Mouse (Mus musculus): ENCODE measurements around the gene Vps54.
"Not testable (repeated sequence)": the region's sequence is repeated elsewhere in the genome, so short reads cannot be mapped to it uniquely, and the experiment has no call there.

Gene Vps54

GRCm38 (mm10) chr11:21241351-21241750 lies 2.3 kb downstream of the Vps54 start:
- no peak for DNase-seq (ENCODE audit: low spot score)

GRCm38 (mm10) chr11:21247203-21247865 lies 8.3 kb downstream of the Vps54 start:
- no peak for DNase-seq (ENCODE audit: low spot score)

GRCm38 (mm10) chr11:21247940-21248339 lies 8.9 kb downstream of the Vps54 start:
- no peak for DNase-seq (ENCODE audit: low spot score)

GRCm38 (mm10) chr11:21250366-21250765 lies 11.3 kb downstream of the Vps54 start:
- DNase-seq (ENCODE audit: low spot score) = no peak

- DNase-seq (ENCODE audit: low spot score) = not testable (repeated sequence)
Measured at GRCm38 (mm10) chr11:21258611-21259010, 19.5 kb downstream of the Vps54 start.

GRCm38 (mm10) chr11:21265423-21265822 lies 26.3 kb downstream of the Vps54 start:
- DNase-seq (ENCODE audit: low spot score) = no peak

GRCm38 (mm10) chr11:21276151-21276550 lies 37.1 kb downstream of the Vps54 start:
- DNase-seq (ENCODE audit: low spot score) = no peak

- DNase-seq (ENCODE audit: low spot score) = no peak
Measured at GRCm38 (mm10) chr11:21286391-21286790, 47.3 kb downstream of the Vps54 start.

- DNase-seq (ENCODE audit: low spot score) = not testable (repeated sequence)
Measured at GRCm38 (mm10) chr11:21288153-21288552, 49.1 kb downstream of the Vps54 start.

GRCm38 (mm10) chr11:21295486-21295885 lies 56.4 kb downstream of the Vps54 start:
- DNase-seq (ENCODE audit: low spot score) = no peak

- no peak for DNase-seq (ENCODE audit: low spot score)
Measured at GRCm38 (mm10) chr11:21303619-21304018, 64.5 kb downstream of the Vps54 start.

GRCm38 (mm10) chr11:21307078-21307668 lies 68.1 kb downstream of the Vps54 start:
- no peak for DNase-seq (ENCODE audit: low spot score)

GRCm38 (mm10) chr11:21308119-21308518 lies 69.0 kb downstream of the Vps54 start:
- DNase-seq (ENCODE audit: low spot score) = no peak

- DNase-seq (ENCODE audit: low spot score) = no peak
Measured at GRCm38 (mm10) chr11:21309516-21309915, 70.4 kb downstream of the Vps54 start.

- peak; percentile 6 for DNase-seq (ENCODE audit: low spot score)
Measured at GRCm38 (mm10) chr11:21313922-21314657, 75.0 kb downstream of the Vps54 start.

GRCm38 (mm10) chr11:21321577-21321976 lies 82.5 kb downstream of the Vps54 start:
- no peak for DNase-seq (ENCODE audit: low spot score)

GRCm38 (mm10) chr11:21322349-21322748 lies 83.3 kb downstream of the Vps54 start:
- DNase-seq (ENCODE audit: low spot score) = no peak

- no peak for DNase-seq (ENCODE audit: low spot score)
Measured at GRCm38 (mm10) chr11:21325781-21326180, 86.7 kb downstream of the Vps54 start.

GRCm38 (mm10) chr11:21326770-21327169 lies 87.7 kb downstream of the Vps54 start:
- no peak for DNase-seq (ENCODE audit: low spot score)

- DNase-seq (ENCODE audit: low spot score) = no peak
Measured at GRCm38 (mm10) chr11:21327486-21327885, 88.4 kb downstream of the Vps54 start.

- no peak for DNase-seq (ENCODE audit: low spot score)
Measured at GRCm38 (mm10) chr11:21328141-21328540, 89.1 kb downstream of the Vps54 start.

- DNase-seq (ENCODE audit: low spot score) = no peak
Measured at GRCm38 (mm10) chr11:21332639-21333295, 93.7 kb downstream of the Vps54 start.

- DNase-seq (ENCODE audit: low spot score) = no peak
Measured at GRCm38 (mm10) chr11:21337855-21338254, 98.8 kb downstream of the Vps54 start.

All from spleen, adult 12 weeks (tissue).